Mouse (Mus musculus): Measurements from ENCODE around the gene Vill. TPM values are rescaled to one million over a fixed set of nuclear protein-coding genes. Genes with fewer than 3 reads are reported as not detected.

Gene Vill
- total RNA-seq (2021) = 1 to 10 TPM; 1.2 to 2.4 TPM

DNA sequence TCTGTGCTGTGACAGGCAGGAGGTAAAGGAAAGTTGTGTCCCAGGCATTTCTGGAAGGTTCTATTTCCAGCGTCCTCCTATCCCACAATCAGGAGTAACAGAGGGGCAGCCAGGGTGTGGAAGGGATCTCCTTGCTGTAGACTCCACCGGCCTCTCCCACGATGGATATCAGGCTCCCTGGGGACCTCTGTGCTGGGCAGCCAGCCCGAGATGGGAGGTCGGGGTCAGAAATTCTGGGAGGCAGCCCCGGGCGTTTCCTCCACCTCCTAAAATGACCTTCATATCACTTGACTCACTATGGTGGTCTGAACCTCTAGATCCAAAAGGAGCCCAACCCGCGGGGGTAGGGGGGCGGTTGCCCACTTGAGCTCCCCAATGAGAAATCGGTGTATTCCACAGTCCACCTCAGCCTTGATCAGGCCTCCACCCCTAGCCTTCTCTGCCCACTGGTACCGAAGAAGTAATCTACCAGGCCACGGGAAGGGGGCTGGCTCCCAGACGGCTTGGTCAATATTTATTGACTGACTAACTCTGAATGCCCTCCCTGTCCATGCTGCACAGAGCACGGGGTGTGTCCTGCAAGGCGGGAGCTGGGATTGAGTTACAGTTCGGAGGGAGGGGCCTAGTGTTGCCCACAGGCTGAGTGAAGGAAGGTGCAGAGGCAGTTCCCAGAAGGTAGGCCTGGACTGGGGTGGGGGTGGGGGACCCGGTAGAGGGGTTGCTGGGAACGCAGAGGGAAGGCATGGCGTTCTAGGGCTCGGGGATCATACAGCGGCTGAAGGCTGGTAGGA, at the start of gene Vill:
Gene Vill, plus strand, starts transcription at position 625 of the 791 bp plus-strand sequence.
- DNase-seq = no peak
- intact Hi-C loops (cut with DNase I) = no loop called here

DNA sequence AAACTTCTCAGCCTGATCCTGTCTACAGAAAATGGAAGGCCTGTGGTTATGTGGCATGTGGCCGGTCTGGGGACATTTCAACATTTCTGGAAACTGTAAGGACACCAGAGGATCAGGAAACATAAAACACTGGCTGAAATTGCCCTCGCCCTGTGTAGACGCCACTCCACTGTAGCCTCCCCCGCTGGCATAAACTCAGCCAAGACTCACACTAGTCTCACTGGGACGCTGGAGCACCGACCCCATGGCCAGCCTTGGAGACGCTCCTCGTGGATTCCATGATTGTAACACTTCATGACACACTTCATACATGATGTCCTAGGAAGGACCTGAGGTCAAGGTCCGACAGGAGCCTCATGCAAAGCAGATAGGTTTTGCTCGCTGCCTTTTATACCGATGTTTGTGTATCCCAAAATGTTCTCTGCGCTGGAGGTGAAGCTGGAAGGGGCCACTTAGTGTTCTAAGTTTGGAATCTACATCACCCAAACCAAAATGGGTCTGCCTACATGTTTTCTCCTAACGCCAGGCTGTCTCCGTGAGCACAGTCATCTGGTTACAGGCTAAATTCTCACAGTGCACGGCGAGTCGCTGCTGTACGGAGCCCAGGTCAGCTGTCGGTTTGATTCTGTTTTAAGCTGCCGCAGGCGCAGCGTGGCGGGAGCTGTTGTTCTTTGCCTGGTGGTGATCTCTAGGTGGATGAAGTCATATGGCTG, 48.4 kb upstream of the Vill start:
- no peak for DNase-seq
- intact Hi-C loops (cut with DNase I) = no loop called here

DNA sequence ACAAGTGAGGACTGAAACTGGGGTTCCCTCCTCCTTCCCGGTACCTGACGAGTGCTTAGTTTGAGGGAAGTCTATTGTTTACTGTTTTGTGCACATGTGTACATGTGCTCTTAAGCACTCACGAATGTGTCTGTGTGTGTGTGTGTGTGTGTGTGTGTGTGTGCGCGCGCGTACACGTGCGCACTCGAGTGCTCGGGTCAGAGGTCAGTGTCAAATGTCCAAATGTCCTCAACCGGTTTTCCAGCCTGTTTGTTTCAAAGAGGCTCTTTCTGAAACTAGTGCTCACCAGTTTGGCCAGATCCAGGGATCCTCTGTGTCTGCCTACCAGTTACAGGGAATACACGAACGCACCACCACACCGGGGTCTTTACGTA, 47.9 kb upstream of the Vill start:
- intact Hi-C loops (cut with DNase I) = no loop called here
- DNase-seq = no peak

DNA sequence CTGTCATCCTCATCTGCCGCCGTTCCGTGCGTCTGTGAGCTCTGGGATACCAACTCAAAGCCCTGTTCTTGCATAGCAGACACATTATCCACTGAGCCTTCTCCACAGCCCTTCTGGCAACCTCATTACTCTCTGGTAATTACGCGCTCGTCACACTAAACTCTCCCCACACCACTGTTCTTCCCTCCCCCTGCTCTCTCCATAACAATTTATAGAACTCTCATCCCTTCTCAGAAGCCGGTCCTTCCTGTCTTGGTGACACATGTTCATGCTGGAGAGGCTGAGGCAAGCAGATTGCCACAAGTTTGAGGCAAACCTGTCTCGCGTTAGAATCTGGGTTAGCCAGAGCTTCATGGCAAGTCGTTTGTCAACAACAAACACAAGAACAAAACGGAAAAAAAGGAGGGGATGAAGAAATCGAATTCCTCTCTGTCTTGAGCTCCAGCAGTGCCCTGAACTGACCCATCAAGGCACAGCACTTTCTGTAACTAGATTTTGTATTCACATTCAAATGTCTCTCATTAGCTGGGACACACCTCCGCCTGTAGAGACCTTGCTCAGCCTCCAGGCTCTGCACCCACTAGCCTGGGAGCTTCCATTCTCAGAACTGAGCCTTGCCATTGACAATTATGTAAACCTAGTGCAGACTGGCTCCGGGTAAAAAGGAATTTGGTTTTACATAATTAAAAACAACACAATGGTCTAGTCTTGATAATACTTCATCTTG, 47.1 kb upstream of the Vill start:
- intact Hi-C loops (cut with DNase I) = no loop called here
- no peak for DNase-seq

DNA sequence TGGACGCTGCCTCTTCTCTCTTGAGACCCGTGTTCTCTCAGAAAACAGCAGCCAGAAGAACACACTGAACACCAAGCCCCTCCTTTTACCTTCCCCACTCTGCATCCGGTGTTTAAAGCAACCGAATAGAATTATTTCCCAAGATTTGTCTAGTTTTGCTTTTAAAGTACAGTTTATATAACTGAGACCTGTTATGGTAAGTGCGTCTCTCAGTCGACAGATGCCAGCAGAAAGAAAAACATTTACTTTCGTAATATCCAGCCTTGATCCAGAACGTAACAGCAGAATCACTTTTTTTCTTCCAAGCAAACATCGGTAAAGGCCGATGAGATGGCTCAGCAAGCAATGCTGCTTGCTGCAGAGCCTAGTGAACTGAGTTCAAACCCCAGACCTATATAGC, 45.3 kb upstream of the Vill start:
- intact Hi-C loops (cut with DNase I) = no loop called here

DNA sequence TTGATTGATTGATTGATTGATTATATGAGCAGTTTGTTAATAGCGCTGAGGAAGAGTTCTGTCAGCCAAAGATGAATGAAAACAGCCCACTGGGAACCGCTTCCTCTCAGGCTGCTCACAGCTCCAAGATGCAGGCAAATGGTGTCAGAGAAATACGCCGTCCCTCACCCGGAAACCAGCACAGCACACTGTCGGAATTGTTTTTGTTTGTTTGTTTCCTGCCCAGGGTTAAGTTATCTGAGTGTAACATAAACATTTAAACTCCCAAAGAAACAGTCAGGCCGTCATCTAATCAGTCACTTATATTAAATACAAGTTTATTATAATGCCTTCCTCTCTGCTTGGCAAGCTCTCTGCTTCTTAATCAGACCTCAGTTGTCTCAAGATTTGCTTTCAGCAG, 43.7 kb upstream of the Vill start:
- DNase-seq = no peak
- intact Hi-C loops (cut with DNase I) = no loop called here

More for the DNA sequence above, 45.3 kb upstream of the Vill start:
- no peak for DNase-seq

DNA sequence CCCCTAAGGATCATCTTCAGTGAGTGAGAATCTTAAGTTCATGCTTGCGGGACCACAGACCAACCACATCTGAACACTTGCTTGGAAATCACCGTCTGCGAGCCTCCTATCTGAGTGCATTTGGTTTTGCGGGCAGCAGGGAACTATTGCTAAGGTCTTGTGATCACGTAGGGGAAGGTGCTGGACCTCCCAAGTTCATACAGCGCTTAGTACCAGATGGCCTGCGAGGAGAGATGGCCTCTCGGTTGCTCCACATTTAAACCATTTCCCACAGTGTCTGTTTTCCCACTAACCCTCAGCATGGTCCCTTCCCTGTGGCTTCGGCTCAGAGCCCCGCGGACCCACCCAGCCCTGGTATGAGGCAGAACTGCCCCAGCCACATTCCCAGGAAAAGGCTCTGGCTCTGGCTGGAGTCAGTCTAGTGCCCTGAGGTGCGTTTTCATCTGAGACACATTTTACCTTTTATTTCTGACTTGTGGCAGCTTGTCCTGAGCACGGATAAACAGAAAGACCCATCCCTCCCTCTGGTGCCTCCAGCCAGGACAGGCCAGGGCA, 42.3 kb upstream of the Vill start:
- DNase-seq = no peak
- intact Hi-C loops (cut with DNase I) = no loop called here

DNA sequence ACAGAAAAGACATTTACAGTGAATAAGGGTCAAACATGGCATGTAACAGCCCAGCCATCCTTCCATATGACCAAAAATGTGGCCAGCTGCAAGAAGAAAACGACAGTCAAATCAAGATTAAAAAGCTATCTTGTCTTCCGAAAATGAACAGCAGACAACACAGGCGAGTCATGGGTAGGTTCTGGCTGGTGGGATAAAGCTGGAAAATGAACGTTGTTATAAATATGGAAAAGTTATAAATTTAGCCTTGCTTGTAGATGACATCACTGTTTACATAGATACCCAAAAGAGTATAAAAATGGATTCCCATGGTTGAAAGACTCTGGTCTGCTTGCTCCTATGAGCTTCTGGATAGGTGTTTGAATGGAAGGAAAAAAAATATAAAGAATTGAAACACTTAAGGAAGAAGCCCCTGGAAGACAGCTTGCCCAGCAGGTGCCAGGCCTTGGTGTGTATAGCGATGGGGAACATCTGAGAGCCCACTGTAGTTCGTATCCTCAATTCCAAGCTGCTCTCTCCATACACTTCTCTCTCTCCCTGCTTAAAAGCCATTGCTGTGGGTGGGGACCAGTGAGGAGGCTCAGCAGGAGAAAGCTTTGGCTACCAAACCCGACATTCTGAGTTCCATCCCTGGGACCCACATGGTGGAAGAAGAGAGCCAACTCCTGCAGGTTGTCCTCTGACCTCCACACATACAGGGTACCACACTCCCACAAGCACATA, 35.6 kb upstream of the Vill start:
- intact Hi-C loops (cut with DNase I) = no loop called here
- DNase-seq = no peak

DNA sequence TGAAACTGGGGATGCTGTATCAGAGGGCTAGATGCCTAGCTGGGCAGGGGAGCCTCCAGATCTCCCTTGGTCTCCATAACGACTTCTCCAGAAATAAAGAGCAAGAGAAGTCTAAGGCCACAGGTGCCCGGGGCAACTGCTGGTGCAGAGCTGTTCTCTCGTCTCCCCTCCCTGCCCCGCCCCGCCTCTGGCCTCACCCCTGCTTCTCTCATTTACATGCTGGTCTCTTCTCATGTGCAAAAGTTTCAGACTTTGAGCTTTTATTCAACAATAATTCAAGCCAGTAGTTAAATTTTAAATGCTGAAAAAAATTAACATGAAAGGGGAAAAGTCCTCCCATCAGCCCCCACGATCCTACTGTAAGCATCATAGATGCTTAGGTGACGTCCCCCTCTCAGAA, 30.8 kb upstream of the Vill start:
- DNase-seq = no peak
- intact Hi-C loops (cut with DNase I) = no loop called here

DNA sequence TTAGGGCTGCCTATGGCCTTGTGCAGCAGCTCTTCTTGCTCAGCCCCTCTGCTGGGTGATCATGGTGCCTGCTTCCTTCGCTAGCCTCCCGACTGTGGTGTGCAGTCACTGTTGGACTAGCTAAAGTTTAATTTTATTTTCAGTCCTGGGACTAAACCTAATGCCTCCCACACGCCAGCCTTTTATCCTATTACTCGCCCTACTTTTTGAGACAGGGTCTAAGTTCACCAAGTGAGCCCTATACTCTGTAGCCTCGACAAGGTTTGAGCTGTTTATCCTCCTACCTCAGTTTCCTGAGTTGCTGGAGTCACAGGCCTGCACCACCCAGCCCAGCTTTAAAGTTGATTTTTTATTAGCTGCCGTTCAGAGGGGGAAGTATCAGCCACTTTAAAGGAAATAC, 27.3 kb upstream of the Vill start:
- DNase-seq = no peak
- intact Hi-C loops (cut with DNase I) = no loop called here

DNA sequence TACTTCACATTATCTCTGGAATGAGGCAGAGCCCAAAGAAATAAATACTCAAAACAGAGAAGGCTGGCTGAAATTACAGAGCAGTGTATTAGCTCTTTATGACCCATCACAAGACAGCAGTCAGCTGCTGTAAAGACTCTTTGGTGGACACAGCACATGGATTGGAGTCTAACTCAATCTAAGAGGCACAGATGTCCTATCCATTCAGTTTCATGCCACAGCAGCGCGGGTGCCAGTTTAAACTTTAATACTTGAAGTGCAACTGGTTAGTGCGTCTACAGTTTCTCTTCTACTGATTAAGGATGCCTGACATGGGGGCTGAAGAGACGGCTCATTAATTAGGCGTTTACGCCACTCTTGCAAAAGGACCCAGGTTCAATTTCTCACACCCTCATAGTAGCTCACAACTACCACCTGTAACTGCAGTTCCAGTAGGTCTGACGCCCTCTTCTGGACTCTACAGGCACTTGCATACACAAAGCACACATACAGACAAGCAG, 26.7 kb upstream of the Vill start:
- intact Hi-C loops (cut with DNase I) = no loop called here
- no peak for DNase-seq

DNA sequence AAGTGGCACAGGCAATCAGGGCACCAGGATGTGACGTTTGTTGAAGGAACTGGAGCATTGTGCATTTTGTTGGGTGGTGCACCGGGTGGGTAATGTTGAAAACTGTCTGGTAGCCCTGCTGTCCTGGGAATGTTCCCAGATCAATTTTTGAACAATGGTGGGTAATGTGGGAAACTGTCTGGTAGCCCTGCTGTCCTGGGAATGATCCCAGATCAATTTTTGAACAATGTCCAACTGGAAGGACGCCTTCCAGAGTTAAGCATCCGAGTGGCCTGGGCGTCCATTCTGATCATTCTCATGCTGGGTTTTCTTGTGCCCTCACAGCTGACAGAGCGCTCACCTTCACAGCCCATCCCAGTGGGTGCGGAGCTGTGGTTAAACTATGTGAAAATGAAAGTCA, 25.2 kb upstream of the Vill start:
- intact Hi-C loops (cut with DNase I) = no loop called here
- no peak for DNase-seq

DNA sequence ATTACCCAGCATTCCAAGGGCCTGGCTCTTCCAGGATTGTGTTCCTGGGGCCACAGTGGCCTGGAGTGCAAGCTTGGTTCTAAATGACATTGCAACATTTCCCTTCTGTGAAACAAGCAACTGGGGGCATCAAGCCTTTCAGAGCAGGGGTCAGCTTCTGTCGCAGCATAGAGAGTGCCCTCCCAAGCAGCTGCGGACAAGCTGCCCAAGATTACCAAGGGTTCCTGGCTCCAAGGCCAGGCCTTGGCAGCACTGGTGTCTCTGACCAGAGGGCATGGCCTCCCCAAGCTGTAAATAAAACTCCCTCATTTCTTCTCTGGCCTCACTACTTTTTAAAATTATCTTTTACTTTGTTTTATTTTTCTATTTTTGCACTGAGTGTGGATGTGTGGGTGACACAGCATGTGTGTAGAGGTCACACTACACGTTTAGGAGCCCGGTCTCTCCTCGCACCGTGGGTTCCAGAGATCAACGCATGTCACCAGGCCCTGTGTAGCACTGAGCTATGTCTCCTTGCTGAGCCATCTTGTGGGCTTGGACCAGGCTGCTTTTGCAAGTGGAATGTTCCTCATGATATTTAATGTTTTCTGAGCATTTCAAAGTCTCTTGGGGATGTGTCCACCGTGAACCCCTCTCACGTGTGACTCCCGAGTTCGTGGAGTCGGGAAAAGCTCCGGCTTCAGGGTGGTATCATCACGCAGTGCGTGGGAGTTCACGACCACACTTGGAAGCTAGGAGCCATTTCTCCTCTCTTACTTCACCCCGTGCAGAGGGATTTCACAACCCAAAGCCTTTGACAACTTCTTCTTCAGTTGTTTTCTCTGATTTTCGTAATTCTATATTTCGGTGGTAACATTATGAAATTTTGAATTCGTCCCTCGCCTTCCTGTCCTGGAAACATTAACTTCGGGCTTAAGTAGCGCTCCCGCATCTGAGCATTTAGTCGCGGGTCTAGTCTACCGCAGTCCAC, 24.1 kb upstream of the Vill start:
- DNase-seq = no peak
- intact Hi-C loops (cut with DNase I) = no loop called here

DNA sequence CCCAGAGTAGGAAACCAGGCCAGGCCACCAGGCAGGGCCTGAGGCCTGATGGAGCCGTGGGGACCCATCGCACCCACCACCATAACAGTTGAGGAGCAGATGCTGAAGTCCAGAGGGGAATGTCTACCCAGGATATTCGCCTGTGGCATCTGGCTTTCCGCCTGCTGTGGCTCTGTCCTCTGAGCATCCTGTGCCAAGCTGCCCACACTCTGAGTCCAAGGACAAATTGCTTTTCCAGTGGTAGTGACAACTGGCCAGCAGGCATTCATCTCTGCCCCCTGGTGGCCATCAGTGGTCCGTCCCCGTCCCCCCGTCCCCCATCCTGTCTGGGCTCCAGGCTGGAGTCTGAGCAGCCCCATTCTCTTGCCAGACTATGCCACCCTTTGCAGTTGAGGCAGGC, 23.0 kb upstream of the Vill start:
- intact Hi-C loops (cut with DNase I) = no loop called here
- DNase-seq = peak; percentile 75

DNA sequence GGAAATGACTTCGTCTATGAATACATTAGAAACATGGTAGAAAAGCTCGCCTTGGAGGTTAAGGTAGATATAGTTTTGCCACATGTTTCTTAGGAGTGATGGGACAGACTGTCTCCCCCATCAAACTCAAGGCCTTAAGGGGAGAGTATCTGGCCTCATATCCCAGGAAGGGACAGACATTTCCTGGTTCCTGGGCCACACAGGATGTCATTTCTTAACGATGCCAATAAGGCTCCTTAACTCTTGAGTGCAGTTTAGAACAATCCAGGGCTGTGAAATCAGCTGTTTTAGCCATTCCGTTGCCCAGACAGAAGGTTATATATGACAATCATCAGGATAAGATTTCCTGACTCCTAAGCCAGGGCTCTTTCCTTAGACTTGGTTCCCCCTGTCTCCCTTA, 21.5 kb upstream of the Vill start:
- intact Hi-C loops (cut with DNase I) = loop anchor here (10.0 kb wide), 1 partner anchor 106 kb away; the partner anchor contains the start of gene Ctdspl

DNA sequence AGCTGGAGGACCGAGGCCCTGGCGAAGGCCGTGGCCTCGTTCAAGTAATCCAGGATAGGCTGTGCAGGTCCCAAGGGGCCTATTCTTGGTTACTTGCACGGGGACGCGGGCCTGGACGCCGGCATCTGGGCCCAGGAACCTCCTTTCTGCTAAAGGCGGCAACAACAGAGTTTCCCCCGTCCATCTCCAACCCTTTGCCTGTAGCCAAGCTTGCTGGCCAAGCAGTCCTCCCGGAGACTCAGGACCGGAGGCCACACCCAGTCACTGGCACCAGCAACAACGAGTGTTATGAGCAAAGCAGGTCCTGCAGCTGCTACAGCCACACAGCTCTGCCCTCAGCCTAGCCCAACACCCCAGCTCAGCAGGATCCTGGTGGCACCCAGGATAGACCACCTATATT, 20.8 kb upstream of the Vill start:
- intact Hi-C loops (cut with DNase I) = loop anchor here (10.0 kb wide), 1 partner anchor 107 kb away; the partner anchor contains the start of gene Ctdspl
- DNase-seq = no peak

More for the DNA sequence above, 21.5 kb upstream of the Vill start:
- no peak for DNase-seq

DNA sequence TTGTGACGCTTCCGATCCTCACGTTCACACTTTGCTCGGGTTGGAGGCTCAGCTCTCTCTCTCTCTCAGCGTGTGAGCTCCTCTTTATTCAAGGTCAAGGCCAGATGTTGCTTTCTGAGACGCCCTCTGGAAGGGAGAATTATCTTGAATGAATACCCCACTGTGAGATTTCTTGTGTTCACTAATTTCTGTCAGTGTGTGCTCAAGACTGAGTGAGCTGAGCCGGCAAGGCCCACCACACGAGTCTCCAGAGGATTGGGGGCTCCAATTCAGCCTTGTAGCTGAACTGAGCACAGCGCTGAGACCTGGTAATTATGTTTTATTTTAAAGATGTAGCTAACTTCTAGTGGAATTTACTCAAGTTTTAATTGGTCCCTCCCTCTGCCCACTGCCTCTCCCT, 20.0 kb upstream of the Vill start:
- DNase-seq = no peak
- intact Hi-C loops (cut with DNase I) = loop anchor here (10.0 kb wide), 1 partner anchor 108 kb away; the partner anchor contains the start of gene Ctdspl

DNA sequence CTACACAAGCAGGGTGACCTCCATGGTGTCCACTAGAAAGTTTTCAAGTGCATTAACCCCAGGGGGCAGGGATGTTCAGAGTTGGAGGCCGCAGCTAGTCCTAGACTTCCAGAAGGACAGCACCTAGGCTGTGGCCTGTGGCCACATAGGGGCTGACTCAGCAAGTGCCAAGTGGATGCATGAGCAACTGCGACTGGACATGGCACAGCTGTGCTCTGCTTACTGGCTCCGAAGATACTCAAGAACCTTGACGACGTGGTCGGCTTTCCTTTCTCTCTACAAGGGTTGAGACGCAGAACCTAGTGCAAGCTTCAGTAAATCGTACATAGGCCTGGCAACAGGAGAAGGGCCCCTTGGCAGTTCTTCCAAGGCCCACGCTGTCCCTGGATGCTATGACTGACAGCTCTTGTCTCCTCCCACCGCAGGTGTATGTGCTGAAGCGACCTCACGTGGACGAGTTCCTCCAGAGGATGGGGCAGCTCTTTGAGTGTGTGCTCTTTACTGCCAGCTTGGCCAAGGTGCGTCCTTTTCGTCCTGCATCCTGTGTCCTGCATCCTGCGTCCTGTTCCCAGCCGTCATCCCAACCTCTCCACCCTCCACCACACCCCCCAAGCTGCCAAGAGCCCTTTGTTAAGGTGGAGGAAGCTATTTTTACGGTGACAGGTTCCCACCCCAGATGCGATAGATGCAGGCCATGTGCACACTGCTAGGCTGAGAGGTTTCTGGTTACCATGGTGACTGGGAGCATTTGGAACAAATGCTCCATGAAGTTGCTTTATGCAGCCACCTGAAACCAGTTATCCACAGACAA, 19.3 kb upstream of the Vill start:
- DNase-seq = no peak
- intact Hi-C loops (cut with DNase I) = loop anchor here (10.0 kb wide), 1 partner anchor 109 kb away; the partner anchor contains the start of gene Ctdspl

Data from left cerebral cortex, postnatal 4 days (tissue).